Mouse (Mus musculus) liver, embryonic 14.5 days (tissue): ENCODE results near the gene Foxp2.

Experiments
- CTCF ChIP-seq: IDR thresholded peaks from 2 replicates; pipeline ENCODE4 v1.5.1; 2016; ENCODE audit warnings: antibody characterized with exemption, low read depth, control low read depth
- EP300 ChIP-seq: IDR thresholded peaks from 2 replicates; pipeline ENCODE4 v1.6.1; 2016; ENCODE audit warnings: antibody characterized with exemption, low read depth

DNA sequence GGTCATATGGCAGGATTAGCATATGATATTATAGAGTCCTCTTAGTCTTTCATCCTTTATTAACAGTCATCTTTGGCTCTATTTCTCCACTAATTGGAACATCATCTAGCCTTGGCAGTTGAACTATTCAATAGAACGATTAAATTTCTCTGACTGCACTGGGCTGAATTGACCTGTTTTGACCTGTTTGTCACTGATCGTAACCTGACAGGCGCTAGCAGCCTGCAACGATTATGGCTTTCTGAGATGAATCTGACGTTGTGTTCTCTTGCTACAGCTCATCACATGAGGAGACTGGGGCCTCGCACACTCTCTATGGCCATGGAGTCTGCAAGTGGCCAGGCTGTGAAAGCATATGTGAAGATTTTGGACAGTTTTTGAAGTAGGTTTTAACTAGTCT lies 495.3 kb downstream of the Foxp2 start:
- no peak for TF ChIP-seq CTCF
- TF ChIP-seq EP300 = no peak
